Mouse (Mus musculus) adrenal gland, postnatal 10 days (tissue): ENCODE results near the gene Gm7714. TPM values are rescaled to one million over a fixed set of nuclear protein-coding genes. Genes with fewer than 3 reads are reported as not detected.
"Not testable (repeated sequence)": the region's sequence is repeated elsewhere in the genome, so short reads cannot be mapped to it uniquely, and the experiment has no call there.

ENCODE experiments used
- DNase-seq: peaks from one replicate; pipeline ENCODE4 v3.0.0; 2021; ENCODE audit warnings: mixed read lengths
- long read RNA-seq, 2 experiments: library from polyadenylated mRNA; stranded (forward); transcript quantifications; one replicate each; pipeline ENCODE4 v2.0.0; 2021
- total RNA-seq, 2 experiments: library from RNA; stranded (reverse); gene quantifications; 2 replicates each; pipeline ENCODE4 v1.2.3; 2021

Gm7714 gene
- total RNA-seq = not detected
- long read RNA-seq, experiment 1 = 0 reads
- long read RNA-seq, experiment 2 = 0 reads

DNA sequence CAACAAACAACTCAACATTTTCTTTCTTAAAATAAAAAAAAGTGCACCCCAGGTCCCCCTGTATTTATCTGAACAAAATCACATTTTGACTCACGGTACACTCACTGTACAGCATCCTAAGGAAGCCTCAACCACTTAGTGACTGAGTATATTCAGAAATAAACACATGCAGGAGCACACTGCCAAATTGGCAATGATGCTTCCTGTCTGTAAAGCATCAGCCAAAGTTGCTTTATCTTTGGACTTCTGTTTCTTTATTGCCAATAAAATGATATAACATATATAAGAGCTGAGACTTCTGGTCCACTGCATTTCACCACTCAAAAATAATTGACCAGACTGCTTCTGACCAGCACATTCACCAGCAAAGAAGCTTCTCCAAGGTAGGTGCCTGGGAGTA is at the start of gene Gm7714:
Gm7714 (plus strand) TSS at position 301 of the 400 bp plus-strand sequence.
- no peak for DNase-seq

DNA sequence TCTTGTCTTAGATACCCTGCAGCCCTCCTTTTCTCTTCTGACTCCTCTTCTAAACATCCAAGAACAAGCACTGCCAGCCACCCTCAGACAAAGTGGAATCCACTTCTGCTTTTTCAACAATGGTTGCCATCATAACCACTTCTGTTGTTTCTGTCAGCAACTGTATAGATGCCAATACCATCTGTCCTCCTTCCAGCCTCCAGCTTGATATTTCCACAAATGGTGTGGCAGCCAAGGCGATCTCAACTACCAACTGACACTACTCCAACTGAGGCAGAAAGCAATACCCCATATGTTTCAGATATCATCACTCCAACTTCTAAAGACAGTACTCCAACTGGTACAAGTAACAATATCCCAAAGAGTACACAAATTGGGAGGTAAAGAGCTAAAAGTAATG is 12.2 kb upstream of the Gm7714 start:
- DNase-seq = no peak

DNA sequence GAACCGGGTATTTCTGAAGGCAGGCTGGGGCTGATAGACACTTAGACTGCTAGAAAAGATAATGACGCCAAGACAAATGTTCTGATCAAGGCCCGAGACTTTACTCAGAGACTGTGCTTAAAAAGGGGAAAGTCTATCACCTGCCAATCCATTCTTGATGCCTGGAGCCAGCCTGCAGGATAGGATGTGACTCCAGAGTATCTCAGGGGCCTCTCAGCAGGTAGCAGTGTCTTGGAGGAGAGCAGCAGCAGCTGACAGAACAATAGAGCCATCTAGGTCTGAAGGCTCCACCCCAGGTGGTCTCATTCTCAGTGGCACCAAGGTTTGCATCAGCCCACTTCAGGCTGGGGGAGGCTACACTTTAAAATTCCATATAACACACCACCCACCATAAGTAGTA is 42.6 kb downstream of the Gm7714 start:
- not testable (repeated sequence) for DNase-seq

DNA sequence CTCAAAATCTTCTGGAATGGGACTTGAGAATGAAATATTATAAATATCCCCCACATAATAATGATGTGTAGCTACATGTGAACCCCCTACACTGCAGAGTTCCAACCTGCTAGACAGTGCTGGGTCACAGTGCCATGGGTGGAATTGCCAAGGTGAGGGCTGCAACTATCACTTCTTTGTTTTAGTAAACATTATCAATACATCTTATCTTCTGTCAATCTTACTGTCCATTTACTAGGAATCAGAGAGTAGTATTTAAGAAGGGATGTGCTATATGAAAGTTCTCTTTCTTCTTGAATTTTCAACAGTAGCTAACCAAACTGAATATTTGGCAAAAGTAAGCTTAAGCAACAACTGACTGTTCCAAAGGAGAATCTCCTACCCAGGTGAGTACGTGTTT is 48.3 kb downstream of the Gm7714 start, which contains the start of gene Prol1:
Prol1 (plus strand) TSS at position 301 of the 400 bp plus-strand sequence.
- no peak for DNase-seq

Other genes with a start within 250 kb of the Gm7714 start
- gene Smr2, start 182.4 kb upstream of the Gm7714 start, total RNA-seq = not detected
- not detected for gene Gm11116, start 157.4 kb upstream of the Gm7714 start, total RNA-seq
- not detected for gene Gm11115, start 114.8 kb upstream of the Gm7714 start, total RNA-seq
- gene Prol1, start 48.4 kb downstream of the Gm7714 start, total RNA-seq = not detected
- gene Amtn, start 107.2 kb downstream of the Gm7714 start, total RNA-seq = not detected
- gene Ambn, start 187.1 kb downstream of the Gm7714 start, total RNA-seq = not detected
- gene Enam, start 219.1 kb downstream of the Gm7714 start, total RNA-seq = not detected